Mouse (Mus musculus) frontal cortex, adult (tissue): ENCODE measurements at regions not wholly inside any gene's neighbourhood (a gene's known extent, or its start where the extent isn't known, plus 50 kb on each side); places are given as distances from the start of the nearest gene placed in this dataset.

Experiments
- ATAC-seq: cut with Nextera tagmentation; 2 replicates; pipeline ENCODE4 v1.9.2; 2017; ENCODE audit warnings: mild to moderate bottlenecking, moderate library complexity, mixed read lengths; ENCODE audit not compliant: low TSS enrichment

GRCm38 (mm10) chr5:61495226-61495625, 313.4 kb upstream of the G6pd2 start:
- no peak for ATAC-seq

GRCm38 (mm10) chr5:61507406-61507805, 301.2 kb upstream of the G6pd2 start:
- ATAC-seq: no peak

- no peak for ATAC-seq
Observed at GRCm38 (mm10) chr5:61540502-61540901, 268.1 kb upstream of the G6pd2 start.

- peak; percentile 81; the same call in 1 of the 2 replicates for ATAC-seq
Observed at GRCm38 (mm10) chr5:61546632-61547492, 261.8 kb upstream of the G6pd2 start.

- no peak for ATAC-seq
Observed at GRCm38 (mm10) chr5:61553526-61553925, 255.1 kb upstream of the G6pd2 start.
